Mouse (Mus musculus) liver, embryonic 14.5 days (tissue): ENCODE data around the gene Sall1.

Experiments used
- CTCF ChIP-seq: IDR thresholded peaks from 2 replicates; pipeline ENCODE4 v1.5.1; 2016; ENCODE audit warnings: antibody characterized with exemption, low read depth, control low read depth
- EP300 ChIP-seq: IDR thresholded peaks from 2 replicates; pipeline ENCODE4 v1.6.1; 2016; ENCODE audit warnings: antibody characterized with exemption, low read depth

DNA sequence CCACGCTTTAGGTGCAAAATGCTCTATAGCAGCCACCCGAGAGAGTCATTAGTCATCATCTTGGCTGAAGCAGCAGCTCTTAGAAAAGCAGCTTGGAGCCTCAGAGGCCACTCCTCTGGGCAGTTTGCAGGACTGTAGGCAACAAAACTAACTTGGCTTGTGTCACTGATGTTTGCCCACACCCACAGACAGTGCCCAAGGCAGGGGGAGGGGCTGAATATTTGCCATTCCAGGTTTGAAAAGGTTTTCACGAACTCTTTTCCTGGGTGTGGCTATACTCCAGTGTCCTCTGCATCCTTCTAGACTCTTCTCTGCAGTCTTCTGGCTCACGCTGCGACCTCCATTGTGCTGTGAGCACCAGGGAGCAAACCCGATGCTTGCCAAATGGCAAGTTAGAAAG lies 28.4 kb downstream of the Sall1 start:
- TF ChIP-seq CTCF (no peak), EP300 (no peak)
